Mouse (Mus musculus): ENCODE measurements around the gene Srgap2. TPM values are rescaled to one million over a fixed set of nuclear protein-coding genes. Genes with fewer than 3 reads are reported as not detected.
"Not testable (repeated sequence)": the region's sequence is repeated elsewhere in the genome, so short reads cannot be mapped to it uniquely, and the experiment has no call there.

Gene Srgap2
- total RNA-seq, 2 experiments from 2014 or later = 10.1 to 12.2 TPM

DNA sequence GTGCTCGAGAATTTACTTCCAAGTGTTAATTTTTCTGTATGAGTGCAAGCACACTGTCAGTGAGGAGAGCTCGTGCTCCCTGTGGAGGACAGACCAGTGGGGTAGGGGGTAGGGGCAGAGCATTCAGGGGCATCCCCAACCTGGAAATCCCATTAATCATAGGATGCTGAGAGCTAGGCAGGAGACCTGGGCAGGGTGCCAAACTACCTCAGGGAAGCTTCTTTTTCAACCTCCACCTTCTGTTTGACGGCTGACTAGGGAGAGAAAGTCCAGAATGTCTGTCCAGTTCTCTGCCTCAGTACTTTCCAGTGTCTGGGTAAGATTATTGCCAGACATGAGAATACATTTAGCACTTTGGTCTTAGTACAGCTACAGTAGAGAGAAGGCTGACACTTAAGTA, 191.5 kb downstream of the Srgap2 start:
- intact Hi-C loops (cut with DNase I) = no loop called here

GRCm38 (mm10) chr1:131331180-131331579, 196.0 kb downstream of the Srgap2 start:
- Histone ChIP-seq H3K4me3 (no peak overlapping the region), H3K27ac (no peak overlapping the region)
- no peak for TF ChIP-seq CTCF (IDR thresholded peaks at IDR 0.05)
- intact Hi-C loops (cut with DNase I) = no loop called here
- no peak for DNase-seq

More for the DNA sequence above, 191.5 kb downstream of the Srgap2 start:
- no peak for DNase-seq
- Histone ChIP-seq H3K4me3 (no peak overlapping the region), H3K27ac (no peak overlapping the region)
- no peak for TF ChIP-seq CTCF (IDR thresholded peaks at IDR 0.05)

- TF ChIP-seq CTCF (IDR thresholded peaks at IDR 0.05) = peak; percentile 47
- H3K27ac ChIP-seq; DNase-seq; intact Hi-C loops (cut with DNase I); H3K4me3 ChIP-seq: not testable (repeated sequence)
These were observed 198.1 kb downstream of the Srgap2 start for GRCm38 (mm10) chr1:131329093-131329492.

DNA sequence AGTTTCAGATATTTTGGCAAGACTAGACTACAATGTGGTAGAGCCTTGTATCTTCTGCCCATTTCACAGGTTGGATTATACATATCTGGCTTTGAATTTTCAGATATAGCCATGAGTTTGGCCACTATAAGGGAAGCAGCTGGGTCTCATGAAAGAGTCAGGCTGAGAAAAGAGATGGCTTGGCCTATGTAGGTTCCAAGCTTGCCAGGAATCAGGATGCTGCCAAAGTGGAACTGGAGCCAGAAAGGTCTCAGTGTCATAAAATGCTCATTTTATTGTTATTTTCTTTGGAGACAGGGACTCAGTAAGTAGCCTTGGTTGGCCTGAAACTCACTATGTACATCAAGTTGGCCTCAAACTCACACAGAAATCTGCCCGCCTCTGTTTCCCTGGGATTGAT, 200.0 kb downstream of the Srgap2 start:
- no peak for DNase-seq
- intact Hi-C loops (cut with DNase I) = no loop called here
- TF ChIP-seq CTCF (IDR thresholded peaks at IDR 0.05) = no peak
- H3K27ac ChIP-seq = no peak overlapping the region
- no peak overlapping the region for H3K4me3 ChIP-seq

DNA sequence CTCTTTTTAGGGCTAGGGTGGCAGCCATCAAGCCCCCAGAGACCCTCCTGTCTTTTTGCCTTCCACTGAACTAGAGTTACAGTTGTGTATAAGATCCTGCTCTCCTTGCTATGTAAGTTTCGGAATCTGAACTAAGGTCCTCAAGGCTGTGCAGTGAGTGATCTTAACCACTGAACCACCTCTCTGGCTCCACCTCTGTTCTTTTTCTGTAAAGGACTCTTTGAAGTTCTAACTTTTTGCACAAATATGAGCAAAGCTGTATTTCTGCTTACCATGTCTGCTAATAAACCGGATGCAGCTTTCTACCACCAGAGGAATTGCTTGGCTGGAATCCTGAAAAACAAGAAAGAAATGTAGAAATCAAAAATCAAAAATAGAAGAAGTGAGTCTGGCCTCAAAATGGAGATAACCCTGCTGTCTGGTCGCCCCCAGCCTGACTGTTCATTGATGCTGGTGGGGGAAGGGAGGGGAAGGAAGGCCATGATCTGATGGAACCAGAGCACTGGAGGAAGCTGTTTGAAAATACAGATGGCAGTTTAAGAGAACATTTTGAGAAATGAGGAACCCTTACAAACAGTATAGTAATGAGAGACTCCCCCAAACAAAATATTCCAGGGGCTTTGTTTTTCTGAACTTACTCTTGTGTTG, 202.2 kb downstream of the Srgap2 start:
- Histone ChIP-seq H3K4me3 (no peak overlapping the region), H3K27ac (no peak overlapping the region)
- DNase-seq = no peak
- intact Hi-C loops (cut with DNase I) = no loop called here
- TF ChIP-seq CTCF (IDR thresholded peaks at IDR 0.05) = no peak

- Histone ChIP-seq H3K27ac (no peak overlapping the region), H3K4me3 (no peak overlapping the region)
- DNase-seq = no peak
- intact Hi-C loops (cut with DNase I) = no loop called here
- TF ChIP-seq CTCF (IDR thresholded peaks at IDR 0.05) = no peak
These were observed 207.4 kb downstream of the Srgap2 start for GRCm38 (mm10) chr1:131319598-131320330.

DNA sequence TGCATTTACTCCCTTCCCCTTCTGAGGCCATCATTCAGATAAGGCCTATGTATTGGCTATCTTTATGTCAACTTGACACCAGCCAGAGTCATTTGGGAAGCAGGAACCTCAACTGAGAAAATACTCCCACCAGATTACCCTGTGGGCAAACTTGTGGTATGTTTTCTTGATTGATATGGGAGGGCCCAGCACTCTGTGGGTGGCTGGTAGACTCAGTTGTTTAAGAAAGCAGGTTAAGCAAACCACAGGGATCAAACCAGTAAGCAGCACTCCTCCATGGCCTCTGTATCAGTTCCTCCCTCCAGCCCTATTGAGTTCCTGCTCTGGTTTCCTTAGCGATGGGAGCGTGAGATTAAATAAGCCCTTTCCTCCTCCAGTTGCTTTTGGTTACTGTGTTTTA, 208.8 kb downstream of the Srgap2 start:
- DNase-seq = no peak
- Histone ChIP-seq H3K27ac (no peak overlapping the region), H3K4me3 (no peak overlapping the region)
- intact Hi-C loops (cut with DNase I) = no loop called here
- no peak for TF ChIP-seq CTCF (IDR thresholded peaks at IDR 0.05)

- intact Hi-C loops (cut with DNase I) = no loop called here
- no peak overlapping the region for H3K4me3 ChIP-seq
- DNase-seq = no peak
- H3K27ac ChIP-seq = no peak overlapping the region
- TF ChIP-seq CTCF (IDR thresholded peaks at IDR 0.05) = no peak
These were observed 209.5 kb downstream of the Srgap2 start for GRCm38 (mm10) chr1:131317625-131318024.

GRCm38 (mm10) chr1:131311284-131311683, 215.9 kb downstream of the Srgap2 start:
- no peak for DNase-seq
- intact Hi-C loops (cut with DNase I) = no loop called here
- Histone ChIP-seq H3K27ac (no peak overlapping the region), H3K4me3 (no peak overlapping the region)
- no peak for TF ChIP-seq CTCF (IDR thresholded peaks at IDR 0.05)

GRCm38 (mm10) chr1:131310237-131310818, 216.8 kb downstream of the Srgap2 start:
- no peak for TF ChIP-seq CTCF (IDR thresholded peaks at IDR 0.05)
- Histone ChIP-seq H3K4me3 (no peak overlapping the region), H3K27ac (no peak overlapping the region)
- intact Hi-C loops (cut with DNase I) = no loop called here
- no peak for DNase-seq

- Histone ChIP-seq H3K27ac (no peak overlapping the region), H3K4me3 (no peak overlapping the region)
- intact Hi-C loops (cut with DNase I) = no loop called here
- no peak for DNase-seq
- TF ChIP-seq CTCF (IDR thresholded peaks at IDR 0.05) = no peak
These were observed 226.4 kb downstream of the Srgap2 start for GRCm38 (mm10) chr1:131300750-131301149.

GRCm38 (mm10) chr1:131299788-131300187, 227.4 kb downstream of the Srgap2 start:
- intact Hi-C loops (cut with DNase I) = no loop called here
- no peak for TF ChIP-seq CTCF (IDR thresholded peaks at IDR 0.05)
- Histone ChIP-seq H3K4me3 (no peak overlapping the region), H3K27ac (no peak overlapping the region)
- peak; percentile 40 for DNase-seq

GRCm38 (mm10) chr1:131299240-131299639, 227.9 kb downstream of the Srgap2 start:
- H3K27ac ChIP-seq = no peak overlapping the region
- TF ChIP-seq CTCF (IDR thresholded peaks at IDR 0.05) = no peak
- no peak for DNase-seq
- intact Hi-C loops (cut with DNase I) = no loop called here
- H3K4me3 ChIP-seq = no peak overlapping the region

All from gastrocnemius, adult 2 months (tissue).